Mouse (Mus musculus): ENCODE results near the gene Cd47. TPM values are rescaled to one million over a fixed set of nuclear protein-coding genes. Genes with fewer than 3 reads are reported as not detected.

Cd47 gene
- total and polyA plus RNA-seq, 3 experiments, result 102 to 277 (median 142) TPM

- H3K4me1 ChIP-seq (ENCODE audit: control insufficient read depth in 1 of 2, insufficient read depth in 2 of 2), result peaks cover 23 to 49% of the 10 kb centered on the region in 2 experiments
- peaks cover 20 to 27% of the 10 kb centered on the region in 2 experiments for H3K36me3 ChIP-seq (replicated peaks in 1 of 2; ENCODE audit: control insufficient read depth in 1 of 2, insufficient read depth in 1 of 2, low read length in 1 of 2)
- no peak for TF ChIP-seq USF2 (conservative IDR thresholded peaks at IDR 0.05; ENCODE audit: low read depth, low read length)
- no peak for TF ChIP-seq JUND (conservative IDR thresholded peaks at IDR 0.05; ENCODE audit: low read depth, low read length)
- TF ChIP-seq EP300 (IDR thresholded peaks at IDR 0.05; ENCODE audit: low read length), result no peak
- no peak for TF ChIP-seq ZC3H11A (IDR thresholded peaks at IDR 0.05; ENCODE audit: low read depth, low read length)
- no peak for TF ChIP-seq MEF2A (IDR thresholded peaks at IDR 0.05; ENCODE audit: borderline replicate concordance, low read depth, low read length)
- no peak for TF ChIP-seq MAX (IDR thresholded peaks at IDR 0.05; ENCODE audit: low read length)
- no peak; the same call in 1 of the 2 replicates for TF ChIP-seq POLR2AphosphoS2 (IDR thresholded peaks at IDR 0.05; ENCODE audit: low read depth, low read length)
- no peak for TF ChIP-seq IRF4 (IDR thresholded peaks at IDR 0.05; ENCODE audit: low read depth, low read length)
- TF ChIP-seq SMC3 (IDR thresholded peaks at IDR 0.05; ENCODE audit: low read depth, low read length), result no peak
- no peak for TF ChIP-seq KAT2A (IDR thresholded peaks at IDR 0.05; ENCODE audit: insufficient replicate concordance, low read length)
- no peak for TF ChIP-seq RCOR1 (conservative IDR thresholded peaks at IDR 0.05; ENCODE audit: low read depth, low read length)
- no peak for TF ChIP-seq GABPA (IDR thresholded peaks at IDR 0.05; ENCODE audit: insufficient replicate concordance, low read depth, low read length)
- TF ChIP-seq ZKSCAN1 (IDR thresholded peaks at IDR 0.05; ENCODE audit: borderline replicate concordance, low read depth, low read length), result no peak
- no peak for TF ChIP-seq USF1 (IDR thresholded peaks at IDR 0.05; ENCODE audit: low read depth, low read length)
- TF ChIP-seq HCFC1 (IDR thresholded peaks at IDR 0.05; ENCODE audit: low read depth, low read length), result no peak
- no peak for TF ChIP-seq CTCF (conservative IDR thresholded peaks at IDR 0.05 in 1 of 2, IDR thresholded peaks at IDR 0.05 in 1 of 2; ENCODE audit: low read depth in 2 of 2, low read length in 2 of 2)
- TF ChIP-seq MAZ (IDR thresholded peaks at IDR 0.05; ENCODE audit: low read depth, low read length), result no peak
- no peak for TF ChIP-seq JUN (IDR thresholded peaks at IDR 0.05; ENCODE audit: insufficient read depth, low read depth, low read length)
- no peak overlapping the region for H3K27ac ChIP-seq (ENCODE audit: insufficient read depth, low read depth)
- H3K4me2 ChIP-seq (ENCODE audit: insufficient read depth, low read depth, poor library complexity, severe bottlenecking), result no peak overlapping the region
- DNase-seq (ENCODE audit: extremely low read depth), result no peak
- peaks cover under 1% of the 10 kb centered on the region for H3K9me3 ChIP-seq (replicated peaks; ENCODE audit: low read length)
- in situ Hi-C loops (cut with MboI; ENCODE audit: low pct_ligation_motif_present, low pct_unique_long_range_greater_than_20kb, low sequenced_read_pairs), result no loop called here
- H3K9ac ChIP-seq (ENCODE audit: insufficient read depth, low read depth), result no peak overlapping the region
- dilution Hi-C loops (cut with MboI; ENCODE audit: extremely low pct_ligation_motif_present, extremely low pct_unique_long_range_greater_than_20kb, low sequenced_read_pairs), result no loop called here
- H3K27me3 ChIP-seq (replicated peaks), result no peaks in the 10 kb centered on the region
- peaks cover 18% of the 10 kb centered on the region for H3K79me2 ChIP-seq (replicated peaks; ENCODE audit: control insufficient read depth, extremely low read depth, insufficient read depth, poor library complexity, severe bottlenecking)
- H3K4me3 ChIP-seq (replicated peaks in 1 of 3; ENCODE audit: low read depth in 2 of 3, low read length in 2 of 3, poor library complexity in 1 of 3), result no peak overlapping the region
Measured at GRCm38 (mm10) chr16:49945084-49945483, 144.8 kb downstream of the Cd47 start.

- H3K36me3 ChIP-seq (replicated peaks in 1 of 2; ENCODE audit: control insufficient read depth in 1 of 2, insufficient read depth in 1 of 2, low read length in 1 of 2), result peaks cover 32 to 35% of the 10 kb centered on the region in 2 experiments
- no peak overlapping the region for H3K4me2 ChIP-seq (ENCODE audit: insufficient read depth, low read depth, poor library complexity, severe bottlenecking)
- no peak overlapping the region for H3K4me3 ChIP-seq (replicated peaks in 1 of 3; ENCODE audit: low read depth in 2 of 3, low read length in 2 of 3, poor library complexity in 1 of 3)
- peak; percentile 35 for DNase-seq (ENCODE audit: extremely low read depth)
- peaks cover 5% of the 10 kb centered on the region for H3K9me3 ChIP-seq (replicated peaks; ENCODE audit: low read length)
- in situ Hi-C loops (cut with MboI; ENCODE audit: low pct_ligation_motif_present, low pct_unique_long_range_greater_than_20kb, low sequenced_read_pairs), result no loop called here
- no peaks in the 10 kb centered on the region for H3K27me3 ChIP-seq (replicated peaks)
- peaks cover 31 to 58% of the 10 kb centered on the region in 2 experiments for H3K4me1 ChIP-seq (ENCODE audit: control insufficient read depth in 1 of 2, insufficient read depth in 2 of 2)
- dilution Hi-C loops (cut with MboI; ENCODE audit: extremely low pct_ligation_motif_present, extremely low pct_unique_long_range_greater_than_20kb, low sequenced_read_pairs), result no loop called here
- peaks cover 25% of the 10 kb centered on the region for H3K79me2 ChIP-seq (replicated peaks; ENCODE audit: control insufficient read depth, extremely low read depth, insufficient read depth, poor library complexity, severe bottlenecking)
- no peak overlapping the region for H3K9ac ChIP-seq (ENCODE audit: insufficient read depth, low read depth)
- H3K27ac ChIP-seq (ENCODE audit: insufficient read depth, low read depth), result no peak overlapping the region
- 0 out of 2 replicates have a peak, but pooled peaks have one; percentile 54 for TF ChIP-seq MYC (IDR thresholded peaks at IDR 0.05; ENCODE audit: low read depth, low read length)
- no peak for TF ChIP-seq USF2 (conservative IDR thresholded peaks at IDR 0.05; ENCODE audit: low read depth, low read length)
- TF ChIP-seq EP300 (IDR thresholded peaks at IDR 0.05; ENCODE audit: low read length), result no peak
- TF ChIP-seq JUN (IDR thresholded peaks at IDR 0.05; ENCODE audit: insufficient read depth, low read depth, low read length), result no peak
- no peak for TF ChIP-seq MAZ (IDR thresholded peaks at IDR 0.05; ENCODE audit: low read depth, low read length)
- TF ChIP-seq SIN3A (IDR thresholded peaks at IDR 0.05; ENCODE audit: low read length), result no peak
- peak in 1 of 2 experiments; percentile 58; a peak in 2 of 4 replicates for TF ChIP-seq CTCF (conservative IDR thresholded peaks at IDR 0.05 in 1 of 2, IDR thresholded peaks at IDR 0.05 in 1 of 2; ENCODE audit: low read depth in 2 of 2, low read length in 2 of 2)
- TF ChIP-seq MEF2A (IDR thresholded peaks at IDR 0.05; ENCODE audit: borderline replicate concordance, low read depth, low read length), result no peak
- no peak for TF ChIP-seq E2F4 (IDR thresholded peaks at IDR 0.05; ENCODE audit: insufficient replicate concordance, low read depth, low read length)
- no peak for TF ChIP-seq UBTF (IDR thresholded peaks at IDR 0.05; ENCODE audit: low read depth, low read length)
- TF ChIP-seq MXI1 (IDR thresholded peaks at IDR 0.05; ENCODE audit: low read depth, low read length), result no peak
- TF ChIP-seq ZMIZ1 (IDR thresholded peaks at IDR 0.05; ENCODE audit: low read depth, low read length), result no peak
- TF ChIP-seq HCFC1 (IDR thresholded peaks at IDR 0.05; ENCODE audit: low read depth, low read length), result no peak
- TF ChIP-seq CHD2 (IDR thresholded peaks at IDR 0.05; ENCODE audit: low read length), result no peak
- no peak for TF ChIP-seq GABPA (IDR thresholded peaks at IDR 0.05; ENCODE audit: insufficient replicate concordance, low read depth, low read length)
- TF ChIP-seq MAX (IDR thresholded peaks at IDR 0.05; ENCODE audit: low read length), result no peak
- no peak for TF ChIP-seq BHLHE40 (IDR thresholded peaks at IDR 0.05; ENCODE audit: low read depth, low read length)
- no peak for TF ChIP-seq PAX5 (IDR thresholded peaks at IDR 0.05; ENCODE audit: low read length)
- no peak; the same call in 1 of the 2 replicates for TF ChIP-seq TCF12 (IDR thresholded peaks at IDR 0.05; ENCODE audit: low read depth, low read length)
- TF ChIP-seq MAFK (IDR thresholded peaks at IDR 0.05; ENCODE audit: insufficient replicate concordance, low read length), result peak; percentile 94
- no peak for TF ChIP-seq ZC3H11A (IDR thresholded peaks at IDR 0.05; ENCODE audit: low read depth, low read length)
- no peak for TF ChIP-seq ZKSCAN1 (IDR thresholded peaks at IDR 0.05; ENCODE audit: borderline replicate concordance, low read depth, low read length)
- TF ChIP-seq SMC3 (IDR thresholded peaks at IDR 0.05; ENCODE audit: low read depth, low read length), result peak; percentile 48; the same call in 1 of the 2 replicates
- no peak for TF ChIP-seq NRF1 (IDR thresholded peaks at IDR 0.05; ENCODE audit: low read depth, low read length)
Measured at GRCm38 (mm10) chr16:49947049-49947448, 146.7 kb downstream of the Cd47 start.
